Mouse (Mus musculus) ovary, adult 18-20 months (tissue): Measurements from ENCODE around the gene Fanca.
"Not testable (repeated sequence)": the region's sequence is repeated elsewhere in the genome, so short reads cannot be mapped to it uniquely, and the experiment has no call there.

Experiments used
- DNase-seq: peaks from one replicate; pipeline ENCODE4 v3.0.0; 2022; ENCODE audit warnings: low spot score, mixed read lengths

The Fanca gene

DNA sequence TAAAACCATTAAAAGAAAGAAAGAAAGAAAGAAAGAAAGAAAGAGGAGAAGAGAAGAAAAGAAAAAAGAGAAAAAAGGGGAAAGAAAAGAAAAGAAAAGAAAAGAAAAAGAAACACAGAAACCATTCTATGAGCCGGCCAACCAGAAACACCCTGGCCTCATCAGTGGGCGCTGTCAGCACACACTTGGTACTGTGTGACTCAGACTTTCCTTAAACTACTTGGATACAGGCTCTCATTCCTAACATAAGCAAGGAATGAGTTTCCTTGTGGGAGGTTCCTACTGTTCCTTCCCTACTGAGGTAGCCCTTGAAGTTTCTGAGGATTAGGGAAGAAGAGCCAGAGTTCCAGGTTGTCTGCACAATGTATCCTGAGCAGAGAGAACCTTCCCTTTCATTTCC, 12.9 kb upstream of the Fanca start:
- no peak for DNase-seq

DNA sequence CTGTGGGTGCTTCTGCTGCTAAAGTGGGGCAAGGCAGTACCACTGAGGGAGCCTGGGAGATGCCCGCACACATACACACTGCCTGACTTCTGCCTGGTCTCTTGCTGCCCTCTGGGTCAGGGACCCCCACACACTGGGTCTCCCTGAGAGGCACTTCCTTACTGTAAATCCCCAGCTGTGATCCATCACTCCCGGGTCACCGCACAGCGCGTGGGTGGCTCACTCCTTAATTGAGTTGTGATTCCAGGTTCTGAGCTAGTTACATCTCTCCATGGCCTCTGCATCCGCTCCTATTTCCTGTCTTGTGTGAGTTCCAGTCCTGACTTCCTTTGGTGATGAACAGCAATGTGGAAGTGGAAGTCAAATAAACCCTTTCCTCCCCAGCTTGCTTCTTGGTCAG, 12.3 kb upstream of the Fanca start:
- DNase-seq, result no peak

- DNase-seq, result no peak
Measured at GRCm38 (mm10) chr8:123329961-123330360, 11.6 kb upstream of the Fanca start.

DNA sequence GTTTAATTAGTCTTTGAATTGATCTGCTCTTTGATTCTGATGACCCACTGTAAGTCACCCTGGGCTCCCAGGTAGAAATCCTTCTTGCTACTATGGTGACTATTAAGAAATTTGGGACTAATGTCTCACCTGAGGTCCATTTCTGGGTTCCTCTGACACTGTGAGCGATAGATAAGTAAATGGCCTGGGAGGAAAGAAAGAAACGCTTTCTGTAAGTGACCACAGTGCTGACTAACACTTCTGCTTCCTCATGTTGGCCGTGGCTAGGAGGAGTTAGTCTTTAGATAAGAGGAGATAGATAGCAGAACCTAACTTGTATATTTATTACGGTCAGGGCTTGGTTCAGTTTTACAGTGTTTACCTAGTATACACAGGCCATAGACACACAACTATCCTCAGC, 11.0 kb upstream of the Fanca start:
- DNase-seq, result no peak

DNA sequence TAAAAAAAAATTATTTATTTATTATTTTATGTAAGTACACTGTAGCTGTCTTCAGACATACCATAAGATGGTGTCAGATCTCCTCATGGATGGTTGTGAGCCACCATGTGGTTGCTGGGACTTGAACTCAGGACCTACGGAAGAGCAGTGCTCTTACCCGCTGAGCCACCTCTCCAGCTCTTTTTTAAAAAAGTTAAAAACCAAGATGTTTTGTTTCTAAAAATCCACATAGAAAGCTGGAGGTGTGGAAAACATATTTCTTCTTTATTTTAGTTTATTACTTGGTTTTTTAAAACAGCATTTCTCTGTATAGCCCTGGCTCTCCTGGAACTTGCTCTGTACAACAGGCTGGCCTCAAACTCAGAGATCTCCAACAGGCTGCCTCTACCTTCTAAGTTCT, 10.2 kb upstream of the Fanca start:
- no peak for DNase-seq

DNA sequence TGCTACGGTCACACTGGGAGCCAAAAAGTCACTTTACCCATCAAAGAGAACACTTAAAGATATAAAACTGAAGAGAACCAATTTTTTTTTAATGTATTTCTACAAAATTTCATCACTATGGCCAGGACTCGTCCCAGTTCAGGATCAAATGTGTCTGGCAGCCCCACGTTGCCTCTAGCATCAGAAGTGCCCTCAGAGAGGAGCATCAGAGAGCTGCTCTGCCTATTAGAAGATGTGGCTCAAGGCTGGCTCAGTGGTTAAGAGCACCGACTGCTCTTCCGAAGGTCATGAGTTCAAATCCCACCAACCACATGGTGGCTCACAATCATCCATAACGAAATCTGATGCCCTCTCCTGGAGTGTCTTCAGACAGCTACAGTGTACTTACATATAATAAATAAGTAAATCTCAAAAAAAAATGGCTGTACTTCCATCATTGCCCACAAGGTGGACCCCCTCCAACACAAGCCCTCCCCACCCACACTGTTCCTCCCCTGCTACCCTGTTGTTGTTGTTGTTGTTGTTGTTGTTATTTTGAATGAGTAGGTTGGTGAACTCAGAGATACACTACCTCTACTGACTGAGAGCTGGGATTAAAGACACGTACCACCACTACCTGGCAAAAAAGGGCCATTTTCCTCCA, 1.3 kb upstream of the Fanca start:
- DNase-seq, result no peak

GRCm38 (mm10) chr8:123317781-123318466, 452 bp downstream of the Fanca start:
- no peak for DNase-seq

DNA sequence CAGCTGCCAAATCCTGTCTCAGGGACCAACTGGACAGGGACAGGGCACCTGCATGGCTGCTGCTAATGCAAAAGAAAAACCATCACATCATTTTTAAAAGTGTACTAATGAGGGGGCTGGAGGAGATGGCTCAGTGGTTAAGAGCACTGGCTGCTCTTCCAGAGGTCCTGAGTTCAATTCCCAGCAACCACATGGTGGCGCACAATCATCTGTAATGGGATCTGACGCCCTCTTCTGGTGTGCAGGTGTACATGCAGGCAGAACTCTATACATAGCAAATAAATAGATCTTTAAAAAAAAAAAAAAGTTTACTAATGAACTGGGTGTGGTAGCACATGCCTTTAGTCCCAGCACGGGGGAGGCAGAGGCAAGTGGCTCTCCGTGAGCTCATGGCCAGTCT, 9.6 kb downstream of the Fanca start:
- DNase-seq, result no peak

DNA sequence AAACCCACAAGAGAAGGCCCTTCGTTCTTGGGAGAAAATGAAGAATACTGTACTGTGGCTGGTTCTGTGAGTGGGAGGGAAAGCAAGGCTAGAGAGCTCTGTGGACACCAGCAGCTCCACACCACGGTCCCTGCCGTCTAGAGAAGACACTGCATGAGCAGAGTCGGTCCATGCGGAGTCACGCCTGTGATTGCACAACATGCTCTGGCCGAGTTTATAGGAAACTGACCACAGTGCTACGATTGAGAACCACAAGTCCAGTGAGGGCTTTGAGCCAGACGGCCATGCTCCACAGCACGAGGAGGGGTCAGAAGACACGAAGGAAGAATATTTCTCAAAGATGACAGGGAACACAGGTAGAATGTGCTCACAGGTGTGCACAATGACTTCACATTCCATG, 20.1 kb downstream of the Fanca start:
- DNase-seq, result no peak

GRCm38 (mm10) chr8:123292785-123293184, 25.6 kb downstream of the Fanca start:
- no peak for DNase-seq

GRCm38 (mm10) chr8:123292281-123292680, 26.1 kb downstream of the Fanca start:
- DNase-seq, result no peak

- DNase-seq, result no peak
Measured at GRCm38 (mm10) chr8:123291716-123292115, 26.7 kb downstream of the Fanca start.

- no peak for DNase-seq
Measured at GRCm38 (mm10) chr8:123290679-123291078, 27.7 kb downstream of the Fanca start.

- no peak for DNase-seq
Measured at GRCm38 (mm10) chr8:123290166-123290565, 28.2 kb downstream of the Fanca start.

DNA sequence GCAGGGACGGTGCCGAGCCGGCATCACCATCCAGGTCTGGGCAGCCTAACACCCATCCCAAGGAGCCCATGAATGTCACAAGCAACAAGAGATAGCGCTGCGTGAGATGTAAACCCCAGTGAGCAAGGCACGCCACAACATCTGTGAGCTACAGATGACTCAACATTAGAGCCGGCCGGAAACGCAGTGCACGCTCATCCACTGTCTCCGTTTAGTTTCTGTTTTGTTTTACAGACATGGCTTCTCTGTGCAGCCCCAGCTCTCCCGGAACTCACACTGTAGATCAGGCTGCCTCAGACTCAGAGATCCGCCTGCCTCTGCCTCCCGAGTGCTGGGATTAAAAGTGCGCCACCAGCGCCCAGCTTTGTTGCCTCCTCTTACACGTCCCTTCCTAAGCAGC, 31.0 kb downstream of the Fanca start:
- DNase-seq, result no peak

DNA sequence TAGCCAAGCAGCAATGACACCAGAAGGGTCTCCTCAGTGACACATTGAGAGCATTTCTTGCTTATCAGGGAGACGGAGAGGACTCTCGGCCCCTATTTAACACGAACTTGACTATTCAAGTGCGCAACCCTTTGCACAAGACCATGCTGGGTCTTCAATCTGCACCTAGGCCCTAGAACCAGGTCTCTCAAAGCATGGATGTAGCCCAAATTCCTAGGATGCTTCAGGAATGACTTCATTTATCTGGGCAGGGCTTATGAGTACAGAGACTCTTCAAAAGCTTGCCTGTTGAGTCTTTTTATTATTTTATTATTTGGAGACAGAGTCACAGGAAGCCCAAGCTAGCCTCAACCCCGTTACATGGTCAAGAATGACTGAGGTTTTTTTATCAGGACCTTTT, 33.9 kb downstream of the Fanca start:
- DNase-seq, result no peak

DNA sequence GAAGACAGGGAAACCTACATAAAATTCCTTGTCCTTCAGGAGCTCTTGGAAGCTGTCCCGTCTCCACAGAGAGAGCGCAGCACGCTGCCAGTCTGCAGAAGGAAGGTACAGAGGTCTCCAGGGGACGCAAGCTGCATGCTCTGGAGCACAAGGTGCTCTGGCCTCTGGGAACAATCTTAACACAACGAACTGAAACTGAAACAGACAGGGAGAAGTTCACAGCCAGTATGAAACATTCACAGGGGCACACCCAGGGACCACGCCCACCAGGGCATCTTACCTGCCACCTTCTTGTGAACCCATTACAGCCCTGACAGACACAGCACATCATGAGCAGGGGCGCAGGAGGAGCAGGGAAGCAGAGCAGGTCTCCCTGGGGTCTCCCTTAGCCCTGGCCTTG, 34.4 kb downstream of the Fanca start:
- no peak for DNase-seq

GRCm38 (mm10) chr8:123282994-123283393, 35.4 kb downstream of the Fanca start:
- DNase-seq, result not testable (repeated sequence)

GRCm38 (mm10) chr8:123280302-123281094, 37.9 kb downstream of the Fanca start:
- DNase-seq, result no peak

DNA sequence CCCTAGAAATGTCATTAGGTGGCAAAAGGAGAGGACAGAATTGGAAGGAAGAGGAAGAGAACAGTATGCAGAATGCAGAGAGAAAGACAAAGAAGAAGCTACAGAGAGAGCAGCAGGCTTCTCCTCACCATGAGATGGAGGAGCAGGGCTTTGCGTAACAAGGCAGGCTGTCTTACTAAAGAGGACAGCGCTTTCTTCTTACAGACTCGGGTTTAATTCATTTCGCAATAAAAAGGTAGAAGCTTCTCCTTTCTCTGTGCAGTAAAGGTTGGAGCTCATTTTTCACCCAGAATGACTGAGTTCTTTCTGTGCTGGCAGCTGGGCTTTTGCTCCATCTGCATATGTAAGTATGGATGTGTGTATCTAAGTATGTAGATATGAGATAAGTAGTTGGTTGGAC, 38.5 kb downstream of the Fanca start:
- DNase-seq, result no peak

- DNase-seq, result no peak
Measured at GRCm38 (mm10) chr8:123278445-123278844, 39.9 kb downstream of the Fanca start.

GRCm38 (mm10) chr8:123275096-123275495, 43.3 kb downstream of the Fanca start:
- no peak for DNase-seq

- DNase-seq, result no peak
Measured at GRCm38 (mm10) chr8:123274447-123274846, 43.9 kb downstream of the Fanca start.
